Mouse (Mus musculus) stomach, postnatal 0 days (tissue): ENCODE data around the gene Egr4.

Experiments used
- CTCF ChIP-seq: IDR thresholded peaks from 2 replicates; pipeline ENCODE4 v1.5.1; 2016; ENCODE audit warnings: antibody characterized with exemption, low read depth, mild to moderate bottlenecking, moderate library complexity
- EP300 ChIP-seq: optimal IDR thresholded peaks from 2 replicates; pipeline ENCODE3; 2016; ENCODE audit warnings: antibody characterized with exemption

GRCm38 (mm10) chr6:85522825-85523224 lies 9.4 kb upstream of the Egr4 start:
- no peak for TF ChIP-seq CTCF
- TF ChIP-seq EP300: no peak
